Mouse (Mus musculus) left cerebral cortex, postnatal 10 days (tissue): ENCODE measurements around the gene Mknk1. TPM values are rescaled to one million over a fixed set of nuclear protein-coding genes. Genes with fewer than 3 reads are reported as not detected.

Source experiments
- DNase-seq, 2 experiments: peaks; one replicate each; pipeline ENCODE4 v3.0.0; 2021 to 2022; ENCODE audit warnings: low spot score in 2 of 2, mixed read lengths in 1 of 2; ENCODE audit errors: extremely low spot score in 1 of 2
- intact Hi-C: fragments of 180-260 bp; cut with DNase I; formaldehyde crosslinking; loops from one replicate; pipeline ENCODE4 v1.15.1; 2025
- total RNA-seq, 2 experiments: library from RNA; stranded (reverse); gene quantifications; 2 replicates each; pipeline ENCODE4 v1.2.3; 2021

Gene Mknk1
- 10 to 100 TPM; 42.9 to 44.9 TPM for total RNA-seq

DNA sequence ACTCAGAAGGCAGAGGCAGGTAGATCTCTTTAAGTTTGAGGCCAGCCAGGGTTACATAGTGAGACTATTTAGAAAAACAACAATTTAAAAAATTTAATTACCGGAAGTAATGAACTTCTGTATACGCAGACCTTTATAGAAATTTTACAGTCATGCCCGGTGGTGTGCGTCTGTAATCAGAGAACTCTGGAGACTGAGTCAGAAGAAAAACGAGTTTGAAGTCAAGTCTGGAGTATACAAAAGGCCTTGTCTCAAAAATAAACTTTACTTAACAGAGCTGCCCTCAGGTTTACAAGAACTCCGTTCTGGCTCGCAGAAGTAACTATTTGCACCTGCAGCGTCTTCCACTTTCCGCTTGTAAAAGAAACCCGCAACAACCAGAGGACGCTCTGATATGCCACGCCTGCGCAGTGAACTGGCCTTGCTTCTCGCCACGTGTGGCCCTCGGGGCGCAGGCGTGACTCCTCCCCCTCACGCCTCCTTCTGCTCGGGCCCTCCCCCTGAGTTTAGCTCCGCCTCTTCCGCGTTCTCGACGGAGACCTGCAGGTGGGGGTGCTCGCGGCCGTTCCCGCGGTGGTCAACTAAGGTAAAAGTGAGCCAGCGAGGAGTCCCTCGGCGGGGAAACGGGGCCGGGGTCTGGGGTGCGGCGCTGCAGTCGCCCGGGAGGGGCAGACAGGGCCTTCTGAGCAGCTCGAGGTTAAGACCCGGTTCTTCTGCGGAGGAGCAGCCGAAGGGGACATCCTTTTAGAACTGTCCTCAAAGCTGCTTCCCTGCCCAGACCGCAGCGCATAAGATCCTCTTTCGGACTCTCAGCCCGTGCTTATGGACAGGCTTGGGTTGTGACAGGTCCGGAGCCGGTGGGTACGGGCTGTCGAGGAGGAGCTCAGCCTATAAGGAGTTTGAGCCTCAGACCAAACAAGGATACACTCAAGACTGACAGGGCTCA, at the start of gene Mknk1:
Gene Mknk1 (plus strand): TSS at position 503 of the 946 bp plus-strand sequence.
- intact Hi-C loops = no loop called here
- DNase-seq = peak; percentile 88 to 95

DNA sequence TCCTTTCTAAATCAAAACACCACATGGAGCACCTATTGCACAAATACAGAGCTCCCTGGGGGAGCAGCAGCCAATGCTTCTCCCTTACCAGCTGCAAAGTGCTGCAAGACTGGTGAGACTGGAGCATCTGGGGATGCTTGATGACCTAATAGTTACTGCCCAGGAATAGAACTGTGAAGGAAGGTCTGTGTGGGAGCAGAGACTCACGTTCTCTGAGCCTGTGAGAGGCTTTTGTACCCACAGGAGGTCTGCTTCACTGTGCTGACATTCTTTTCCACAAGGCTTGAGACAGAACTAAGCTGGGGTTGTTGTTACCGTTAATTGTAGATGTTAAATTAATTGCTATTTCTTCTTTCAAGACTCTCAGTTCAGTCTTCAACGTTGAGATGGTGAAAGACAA, 48.1 kb upstream of the Mknk1 start:
- intact Hi-C loops = no loop called here
- DNase-seq = no peak

GRCm38 (mm10) chr4:115795360-115795759, 43.6 kb upstream of the Mknk1 start:
- intact Hi-C loops = no loop called here

DNA sequence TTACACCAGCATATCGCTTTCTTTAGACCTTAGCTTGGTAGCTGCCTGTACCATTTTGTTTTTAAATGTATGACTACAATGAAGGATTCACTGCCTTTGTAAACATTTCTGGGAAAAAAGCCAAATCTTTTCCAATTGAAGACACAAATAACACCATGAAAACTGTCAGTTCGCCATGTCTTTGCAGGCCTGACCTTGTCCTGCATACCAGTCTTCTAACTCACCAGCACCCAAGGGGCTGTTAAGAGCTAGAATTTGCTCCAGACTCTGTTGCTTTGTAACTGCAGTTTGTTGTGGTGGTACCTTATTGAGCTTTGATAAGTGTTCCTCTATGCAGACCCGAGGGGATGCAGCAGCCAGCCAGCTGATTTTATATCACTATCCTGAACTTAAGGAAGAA, 39.0 kb upstream of the Mknk1 start:
- intact Hi-C loops = no loop called here

More at GRCm38 (mm10) chr4:115795360-115795759, 43.6 kb upstream of the Mknk1 start:
- DNase-seq = no peak

DNA sequence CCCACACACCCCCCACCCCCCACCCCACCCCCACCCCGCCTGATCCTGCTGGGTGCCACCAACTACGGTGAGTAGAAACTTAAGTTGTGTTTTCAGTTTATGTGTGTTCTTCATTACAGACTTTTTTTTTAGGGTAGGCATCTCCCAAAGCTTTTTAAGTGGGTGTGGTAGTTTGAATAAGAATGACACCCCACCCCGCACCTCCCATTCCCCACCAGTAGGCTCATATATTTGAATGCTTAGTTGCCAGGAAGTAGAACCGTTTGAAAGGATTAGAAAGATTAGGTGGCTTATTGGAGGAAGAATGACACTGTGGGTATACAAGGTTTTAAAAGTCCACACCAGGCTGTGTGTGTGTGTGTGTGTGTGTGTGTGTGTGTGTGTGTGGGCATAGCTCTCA, 26.7 kb upstream of the Mknk1 start:
- intact Hi-C loops = no loop called here
- DNase-seq = no peak

More for the DNA sequence above, 39.0 kb upstream of the Mknk1 start:
- no peak for DNase-seq

GRCm38 (mm10) chr4:115815606-115816005, 23.4 kb upstream of the Mknk1 start:
- no peak for DNase-seq
- intact Hi-C loops = no loop called here

DNA sequence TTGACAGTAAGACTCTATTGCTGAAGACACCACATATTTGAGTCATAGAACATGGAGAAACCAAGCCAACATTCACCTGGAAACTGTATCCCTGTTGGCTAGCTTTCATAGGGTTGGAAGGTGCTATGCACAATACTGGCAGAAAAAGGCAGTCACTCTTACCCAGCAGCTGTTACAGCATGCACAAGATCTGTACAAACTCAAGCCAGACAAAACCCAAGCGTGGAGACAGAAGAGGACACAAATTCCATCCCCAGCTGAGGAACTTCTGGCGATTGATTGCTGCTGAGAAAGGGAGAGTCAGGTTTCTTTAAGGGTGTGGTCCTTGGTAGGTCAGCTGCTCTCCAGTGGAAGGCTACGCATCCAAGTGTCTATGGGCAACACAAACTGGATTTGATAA, 18.8 kb upstream of the Mknk1 start:
- DNase-seq = no peak
- intact Hi-C loops = no loop called here

DNA sequence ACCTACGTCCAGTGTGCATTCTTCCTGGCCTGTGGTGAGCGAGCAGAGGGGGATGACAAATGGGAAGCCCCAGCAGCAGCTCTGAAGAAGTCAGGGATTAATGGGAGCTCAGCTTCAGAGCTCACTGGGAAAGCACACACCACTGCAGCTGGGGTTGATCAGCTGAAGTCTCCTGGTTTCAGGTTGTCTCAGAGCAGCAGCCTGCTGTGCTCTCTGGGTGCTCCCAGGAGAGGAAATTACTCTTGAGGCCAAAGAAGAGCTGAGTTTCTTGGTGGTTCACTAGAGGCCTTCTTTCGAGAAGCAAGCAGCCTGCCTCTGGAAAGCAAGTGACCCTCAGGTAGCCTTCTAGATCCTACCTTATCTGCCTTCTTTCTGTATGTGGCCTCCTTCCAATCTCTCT, 18.1 kb upstream of the Mknk1 start:
- intact Hi-C loops = no loop called here
- no peak for DNase-seq

DNA sequence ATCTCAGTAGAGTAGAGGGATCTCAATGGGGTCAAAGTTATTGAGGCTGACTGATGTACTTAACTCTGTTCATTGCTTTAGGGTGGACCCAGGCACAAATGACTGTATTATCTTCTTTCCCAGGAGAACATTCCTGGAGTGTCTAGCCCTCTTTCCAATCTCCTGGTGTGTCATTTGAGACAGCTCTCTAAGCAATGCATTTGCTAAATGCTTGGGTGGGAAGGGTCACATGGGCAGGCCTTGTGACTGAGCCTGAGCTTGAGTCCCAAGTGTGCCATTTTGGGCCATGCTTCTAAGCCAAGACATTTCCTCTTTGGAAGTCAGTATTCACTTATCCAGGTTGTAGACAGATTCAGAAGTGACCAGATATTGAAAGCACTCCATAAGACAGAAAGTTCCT, 17.6 kb upstream of the Mknk1 start:
- DNase-seq = no peak
- intact Hi-C loops = no loop called here

GRCm38 (mm10) chr4:115821928-115822327, 17.1 kb upstream of the Mknk1 start:
- intact Hi-C loops = no loop called here
- DNase-seq = no peak

DNA sequence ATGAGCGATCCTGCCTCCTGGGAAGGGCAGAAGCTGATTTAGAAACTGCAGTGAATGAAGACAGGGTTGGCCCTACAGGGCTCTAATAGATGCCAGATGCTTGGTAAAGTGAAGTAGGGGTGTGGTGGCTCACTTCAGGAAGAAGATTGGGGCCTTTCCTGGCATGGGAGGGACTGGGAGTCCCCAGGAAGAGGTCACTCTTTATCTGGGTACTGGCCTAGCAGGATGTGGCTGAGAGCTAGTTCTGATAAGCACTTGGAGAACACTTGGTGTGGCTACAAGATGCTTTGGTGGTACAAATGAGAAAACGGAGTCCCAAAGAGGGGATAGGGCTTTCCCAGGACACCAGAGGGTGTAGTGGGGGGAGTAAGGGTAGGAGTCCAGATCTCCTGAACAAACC, 14.8 kb upstream of the Mknk1 start:
- intact Hi-C loops = no loop called here
- DNase-seq = peak in 1 of 2 experiments; percentile 11

GRCm38 (mm10) chr4:115825271-115825670, 13.7 kb upstream of the Mknk1 start:
- DNase-seq = no peak
- intact Hi-C loops = no loop called here

GRCm38 (mm10) chr4:115827066-115827465, 11.9 kb upstream of the Mknk1 start:
- no peak for DNase-seq
- intact Hi-C loops = no loop called here

DNA sequence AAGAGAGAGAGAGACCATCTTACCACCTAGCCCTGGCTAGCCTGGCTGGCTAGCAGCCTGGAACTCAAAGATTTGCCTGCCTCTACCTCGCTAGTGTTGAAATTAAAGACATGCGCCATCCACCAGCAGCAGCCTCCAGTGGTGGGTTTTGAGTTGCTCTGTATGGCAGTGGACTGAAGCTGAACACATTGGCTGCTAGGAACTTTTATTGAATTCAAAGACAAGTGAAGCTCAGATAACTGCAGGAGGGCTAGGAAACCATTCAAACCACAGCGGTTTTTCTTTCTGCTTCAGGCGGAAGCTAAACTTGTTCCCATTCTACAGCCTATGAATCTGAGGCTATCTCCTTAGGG, 11.5 kb upstream of the Mknk1 start:
- intact Hi-C loops = no loop called here
- DNase-seq = no peak

DNA sequence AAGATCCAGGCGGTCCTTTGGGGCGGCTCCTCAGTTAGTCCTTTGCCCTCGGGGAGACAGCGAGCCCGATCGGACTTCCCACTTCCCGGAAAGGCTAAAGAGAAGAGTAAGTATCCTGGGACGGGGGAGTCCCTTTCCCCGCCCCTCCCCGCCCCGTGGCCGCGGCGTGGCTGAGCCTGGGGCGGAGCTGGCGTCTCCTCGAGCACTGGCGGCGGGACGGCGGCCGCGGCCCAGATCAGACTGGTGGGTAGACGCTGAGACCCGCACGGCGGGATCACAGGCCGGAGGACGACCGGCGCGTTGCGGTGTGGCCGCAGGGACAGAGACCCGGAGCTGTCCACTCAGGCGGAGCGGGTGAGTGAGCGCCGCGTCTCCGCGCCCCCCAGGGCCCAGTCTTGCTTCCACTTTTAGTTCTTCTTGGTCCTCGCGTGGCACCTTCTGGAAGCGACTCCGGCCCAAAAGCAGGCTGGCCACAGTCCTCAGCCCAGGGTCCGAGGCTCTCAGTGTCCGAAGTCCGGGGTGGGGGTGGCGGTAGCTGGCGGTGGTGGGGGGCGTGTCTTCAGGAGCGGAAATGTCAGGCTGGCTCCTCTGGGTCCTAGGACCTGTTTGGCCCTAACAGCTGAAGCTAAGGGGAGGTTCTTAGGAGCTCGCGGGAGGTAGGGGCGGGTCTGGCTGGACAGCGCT, 11.0 kb upstream of the Mknk1 start, which contains the start of gene Mob3c:
Gene Mob3c (plus strand): TSS at position 205 of the 684 bp plus-strand sequence.
- peak; percentile 52 to 85 for DNase-seq
- intact Hi-C loops = no loop called here

GRCm38 (mm10) chr4:115828572-115828902, 10.5 kb upstream of the Mknk1 start:
- DNase-seq = no peak
- intact Hi-C loops = no loop called here

GRCm38 (mm10) chr4:115830491-115830890, 8.5 kb upstream of the Mknk1 start:
- no peak for DNase-seq
- intact Hi-C loops = no loop called here

GRCm38 (mm10) chr4:115831221-115831620, 7.8 kb upstream of the Mknk1 start:
- intact Hi-C loops = no loop called here

GRCm38 (mm10) chr4:115832040-115832439, 7.0 kb upstream of the Mknk1 start:
- no peak for DNase-seq

More at GRCm38 (mm10) chr4:115831221-115831620, 7.8 kb upstream of the Mknk1 start:
- no peak for DNase-seq

DNA sequence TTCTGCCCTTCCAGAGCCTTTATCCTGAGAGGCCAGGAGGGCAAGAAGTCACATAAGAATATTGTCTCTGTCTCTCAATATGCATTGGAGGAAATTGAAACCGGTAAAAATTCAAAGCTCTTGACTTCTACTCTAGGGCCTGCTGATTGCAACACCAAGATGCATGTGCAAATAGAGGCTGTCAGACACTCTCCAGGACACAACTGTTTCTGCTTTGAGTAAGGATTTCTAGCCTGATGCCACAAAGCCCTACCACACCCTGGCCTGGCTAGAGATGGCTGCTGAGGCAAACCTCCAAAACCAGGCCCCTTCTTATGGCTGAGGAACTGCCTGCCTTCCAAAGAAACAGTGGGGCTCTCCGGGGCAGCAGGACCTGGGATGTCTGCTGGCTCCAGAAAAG, 3.4 kb upstream of the Mknk1 start:
- intact Hi-C loops = no loop called here
- no peak for DNase-seq

More at GRCm38 (mm10) chr4:115832040-115832439, 7.0 kb upstream of the Mknk1 start:
- intact Hi-C loops = no loop called here
